In the genomic region with DNA sequence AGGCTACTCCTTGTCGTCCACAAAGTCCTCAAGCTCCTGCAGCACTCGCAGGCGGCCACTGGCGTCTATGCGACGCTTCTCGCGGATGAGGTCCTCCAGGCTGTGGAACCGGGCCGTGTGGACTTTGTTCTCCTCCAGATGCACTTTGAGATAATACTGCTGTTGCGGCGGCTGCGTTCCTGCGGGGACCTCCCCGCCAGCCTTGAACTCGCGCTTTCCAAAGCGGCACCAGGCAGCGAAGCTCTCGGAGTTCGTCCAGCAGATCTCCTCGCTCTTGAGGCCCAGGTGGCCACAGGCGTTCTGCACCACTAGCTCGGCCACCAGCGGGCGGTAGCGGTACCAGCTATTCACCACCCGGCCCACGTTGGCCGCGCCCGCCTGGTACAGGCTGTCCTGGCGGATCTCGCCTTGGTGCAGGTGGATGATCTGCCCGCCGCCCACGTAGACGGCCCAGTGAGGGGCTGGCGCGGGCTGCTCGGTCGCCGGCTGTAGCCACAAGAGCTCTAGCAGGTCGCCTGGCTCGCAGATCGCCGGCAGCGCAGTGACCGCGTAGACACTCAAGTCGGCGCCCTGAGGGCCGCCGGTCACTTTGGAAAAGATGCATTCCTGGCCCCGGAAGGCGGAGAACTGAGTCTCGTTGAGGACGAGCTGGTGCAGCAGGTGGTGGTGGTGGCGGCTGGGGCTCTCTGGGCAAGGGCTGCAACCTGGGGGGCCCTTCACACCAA, we compare ENCODE assay signal across 8 mouse cellular contexts. TPM values are rescaled to one million over a fixed set of nuclear protein-coding genes. Genes with fewer than 3 reads are reported as not detected.
DNase-seq lines count a peak whose midpoint lies in the region; ATAC-seq lines count a peak whose summit lies in the region.

No protein-coding gene starts in this region.

- under 1% methylated on average over 59 of the region's 59 CpGs for WGBS in midbrain, embryonic 10.5 days
- WGBS in stomach, embryonic 15.5 days, result under 1% methylated on average over 59 of the region's 59 CpGs

- H3K27me3 ChIP-seq in midbrain, embryonic 10.5 days (ENCODE audit: low read depth, poor library complexity, severe bottlenecking), result peaks cover 58% of the 10 kb centered on the region
- H3K27me3 ChIP-seq in stomach, embryonic 15.5 days (replicated peaks), result peaks cover 14% of the 10 kb centered on the region

- no peaks in the 10 kb centered on the region for H3K36me3 ChIP-seq in midbrain, embryonic 10.5 days
- no peaks in the 10 kb centered on the region for H3K36me3 ChIP-seq in stomach, embryonic 15.5 days

- peak overlapping the region; percentile 34; the same call in 1 of the 2 replicates for H3K9ac ChIP-seq in stomach, embryonic 15.5 days

- H3K4me1 ChIP-seq in midbrain, embryonic 10.5 days, result peaks cover 32% of the 10 kb centered on the region
- peaks cover 20% of the 10 kb centered on the region for H3K4me1 ChIP-seq in stomach, embryonic 15.5 days

- intact Hi-C loops in left cerebral cortex, postnatal 36 days (cut with DNase I), result loop anchor here (5.0 kb wide), 6 partner anchors 167 to 1357 kb away; no protein-coding TSS in a partner anchor

- peak overlapping the region; percentile 78 for H3K27ac ChIP-seq in midbrain, embryonic 10.5 days (replicated peaks)
- no peak overlapping the region for H3K27ac ChIP-seq in stomach, embryonic 15.5 days

- H3K9me3 ChIP-seq in midbrain, embryonic 10.5 days (replicated peaks), result no peaks in the 10 kb centered on the region
- no peaks in the 10 kb centered on the region for H3K9me3 ChIP-seq in stomach, embryonic 15.5 days

- peak overlapping the region; percentile 91 for H3K4me2 ChIP-seq in stomach, embryonic 15.5 days

- DNase-seq in adrenal gland, postnatal 36 days, result peak; percentile 89 to 90
- DNase-seq in embryo, embryonic 9.5 days (ENCODE audit: extremely low spot score), result peak; percentile 75
- DNase-seq in heart, adult 11 months, result peak; percentile 96
- DNase-seq in kidney, adult 11 months, result peak; percentile 80
- peak; percentile 82 to 83 for DNase-seq in left cerebral cortex, postnatal 36 days (ENCODE audit: low spot score in 2 of 2)
- DNase-seq in midbrain, embryonic 10.5 days (ENCODE audit: low spot score), result peak; percentile 81
- no peak for DNase-seq in adipocyte (ENCODE audit: low spot score)

- ATAC-seq in stomach, embryonic 15.5 days (ENCODE audit: insufficient read depth, low FRiP score, low read depth), result 0 out of 2 replicates have a peak, but pooled peaks have one; percentile 32

- peak overlapping the region; percentile 65 for H3K4me3 ChIP-seq in midbrain, embryonic 10.5 days
- peak overlapping the region; percentile 62 for H3K4me3 ChIP-seq in stomach, embryonic 15.5 days (replicated peaks)

RNA-seq across cellular contexts. Expression of a gene that starts 1.8 kb away (rescaled TPM):
- 10 to 100 TPM in 1 of 2 experiments, 1 to 10 TPM in 1; 2.4 to 24.1 TPM for total RNA-seq in adrenal gland, postnatal 36 days (2021)
- 10 to 100 TPM; 69.3 to 90.4 TPM for total RNA-seq in left cerebral cortex, postnatal 36 days (2021)
- polyA plus RNA-seq in midbrain, embryonic 10.5 days (2016; fragmentation: Nextera tagmentation; extraction: Ambion mirVana), result 11.7 and 21.2 TPM in 2 replicates
- 24.7 and 28.1 TPM in 2 replicates for polyA plus RNA-seq in stomach, embryonic 15.5 days (2015; fragmentation: Nextera tagmentation; extraction: Ambion mirVana)
